Mouse (Mus musculus): ENCODE data around the gene Camta1.
A peak's percentile ranks its signal among the peaks of the same experiment; 100 is the strongest.

Gene Camta1

DNA sequence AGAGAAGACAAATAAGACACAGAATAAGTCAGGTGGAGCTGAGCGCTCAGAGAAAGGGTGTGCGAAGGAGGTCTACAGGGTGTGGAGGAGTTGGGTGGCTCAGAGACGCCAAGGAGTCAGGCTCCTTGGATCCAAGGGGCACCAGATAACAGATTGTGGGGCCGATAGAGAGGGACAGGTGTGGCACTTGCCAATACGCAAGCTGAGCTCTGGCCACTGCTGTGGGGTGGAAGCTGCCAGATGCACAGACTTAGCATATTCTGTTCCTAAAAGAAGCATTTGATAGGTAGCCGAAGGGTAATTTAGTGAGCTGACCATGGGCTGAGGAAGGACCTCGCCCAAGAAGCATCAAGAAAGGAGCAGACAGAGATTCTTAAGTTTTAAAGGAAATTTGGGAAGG is 177.1 kb downstream of the Camta1 start:
- no peak for ATAC-seq (ENCODE audit: low TSS enrichment)

DNA sequence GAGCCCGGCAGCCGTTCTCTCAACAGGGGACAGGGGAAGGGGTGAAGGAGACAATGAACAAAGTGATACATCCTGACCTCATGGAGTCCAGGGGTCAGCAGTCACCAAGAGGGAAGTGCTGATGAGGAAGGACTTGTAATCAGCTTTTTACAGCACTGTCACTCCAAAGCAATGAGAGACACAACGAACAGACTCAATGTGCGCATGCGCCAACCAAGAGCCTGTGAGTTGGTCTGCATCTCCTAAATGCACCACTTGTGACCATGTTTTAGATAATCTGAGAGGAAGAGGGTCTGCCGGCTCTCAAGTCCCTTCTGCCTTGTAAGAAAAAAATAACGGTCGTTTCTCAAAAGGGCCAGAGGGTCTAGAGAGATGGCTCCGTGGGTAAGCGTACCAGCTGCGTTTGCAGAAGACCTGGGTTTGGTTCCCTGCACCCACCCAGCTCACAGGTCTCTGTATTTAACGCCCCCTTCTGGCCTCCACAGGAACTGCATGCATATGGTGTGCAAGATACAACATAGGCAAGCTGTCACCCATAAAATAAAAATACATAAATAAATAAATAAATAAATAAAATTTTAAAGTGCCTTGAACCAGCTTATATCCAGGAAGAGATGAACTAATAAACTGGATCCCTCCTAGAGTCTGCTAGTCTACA is 178.7 kb downstream of the Camta1 start:
- no peak for ATAC-seq (ENCODE audit: low TSS enrichment)

DNA sequence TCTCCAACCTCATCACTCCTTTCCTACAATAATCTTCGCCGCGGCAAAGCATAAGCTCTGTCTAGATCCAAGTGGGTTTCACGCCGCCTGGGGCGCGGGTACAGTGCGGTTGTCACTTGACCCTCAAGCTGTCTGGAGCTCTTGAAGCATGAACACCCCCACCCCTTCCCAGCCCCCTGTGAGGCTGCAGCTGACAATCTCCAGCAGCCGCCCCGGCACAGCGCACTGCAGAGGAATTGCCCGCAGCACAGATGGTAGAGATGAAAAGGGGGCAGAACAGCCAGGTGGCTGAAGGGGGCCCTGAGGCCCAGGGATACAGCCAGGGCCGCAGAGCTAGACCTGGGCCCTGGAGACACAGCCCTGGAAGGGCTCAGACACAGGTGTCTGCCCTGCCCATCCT is 189.2 kb downstream of the Camta1 start:
- ATAC-seq (ENCODE audit: low TSS enrichment): no peak

DNA sequence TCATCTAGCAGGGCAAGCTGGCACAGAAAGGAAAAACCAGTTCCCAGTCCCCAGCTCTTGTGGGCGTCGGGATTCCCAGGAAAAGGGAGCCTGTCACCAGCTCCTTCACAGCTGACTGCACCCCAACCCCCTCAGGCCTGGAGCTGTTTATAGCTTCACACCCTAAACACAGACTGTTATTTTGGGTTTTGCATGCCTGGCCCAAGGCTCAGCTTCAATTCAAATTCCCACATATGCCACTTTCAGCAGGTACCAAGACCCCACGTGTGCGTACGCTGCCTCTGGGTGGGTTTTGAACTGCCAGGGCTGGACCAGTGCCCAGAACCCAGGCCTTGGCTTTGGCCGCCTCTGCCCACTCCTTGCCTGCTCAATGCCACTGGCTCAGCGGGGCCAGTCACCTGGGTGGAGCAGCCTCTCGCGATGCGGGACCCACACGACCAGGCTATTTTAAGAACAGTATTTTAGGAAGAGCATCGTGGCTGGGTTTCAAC is 195.2 kb downstream of the Camta1 start:
- peak; percentile 96 for ATAC-seq (ENCODE audit: low TSS enrichment)

DNA sequence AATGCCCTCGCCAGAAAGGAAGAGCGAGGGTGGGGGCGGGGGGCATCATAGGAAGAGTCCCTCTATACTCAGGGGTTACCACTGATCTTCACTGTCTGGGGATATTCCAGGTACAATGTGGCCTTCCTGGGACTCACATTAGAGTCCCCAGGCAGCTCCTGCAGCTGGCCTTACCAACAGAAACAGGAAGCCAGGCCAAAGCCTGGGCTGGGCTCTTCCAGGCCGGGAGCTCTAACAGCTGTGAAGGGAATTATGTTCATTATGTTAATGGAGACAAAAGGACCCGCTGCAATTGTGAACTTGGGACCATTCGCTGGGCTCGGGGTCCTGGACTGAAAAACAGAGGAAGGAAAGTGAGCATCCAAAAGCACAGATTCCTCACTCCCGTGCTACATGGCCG is 200.2 kb downstream of the Camta1 start:
- no peak for ATAC-seq (ENCODE audit: low TSS enrichment)

DNA sequence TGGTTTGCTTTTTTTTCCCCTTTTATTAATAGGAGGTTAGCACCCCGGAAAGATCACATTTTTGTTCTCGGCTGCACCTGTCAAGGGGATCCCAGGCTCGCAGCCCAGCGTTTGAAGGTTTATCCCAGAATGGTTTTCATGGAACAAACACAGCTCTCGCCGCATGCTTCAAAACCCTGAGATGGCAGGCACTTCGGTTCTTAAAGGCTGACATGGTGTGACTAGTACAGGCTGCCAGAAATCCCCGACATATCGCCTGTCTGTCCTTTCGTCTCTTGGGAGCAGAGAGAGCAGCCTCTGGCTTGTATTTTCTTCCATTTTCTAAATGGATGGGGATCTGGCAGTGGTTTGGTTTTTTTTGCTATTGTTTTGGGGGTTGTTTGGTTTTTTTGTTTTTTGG is 205.2 kb downstream of the Camta1 start:
- ATAC-seq (ENCODE audit: low TSS enrichment): no peak

DNA sequence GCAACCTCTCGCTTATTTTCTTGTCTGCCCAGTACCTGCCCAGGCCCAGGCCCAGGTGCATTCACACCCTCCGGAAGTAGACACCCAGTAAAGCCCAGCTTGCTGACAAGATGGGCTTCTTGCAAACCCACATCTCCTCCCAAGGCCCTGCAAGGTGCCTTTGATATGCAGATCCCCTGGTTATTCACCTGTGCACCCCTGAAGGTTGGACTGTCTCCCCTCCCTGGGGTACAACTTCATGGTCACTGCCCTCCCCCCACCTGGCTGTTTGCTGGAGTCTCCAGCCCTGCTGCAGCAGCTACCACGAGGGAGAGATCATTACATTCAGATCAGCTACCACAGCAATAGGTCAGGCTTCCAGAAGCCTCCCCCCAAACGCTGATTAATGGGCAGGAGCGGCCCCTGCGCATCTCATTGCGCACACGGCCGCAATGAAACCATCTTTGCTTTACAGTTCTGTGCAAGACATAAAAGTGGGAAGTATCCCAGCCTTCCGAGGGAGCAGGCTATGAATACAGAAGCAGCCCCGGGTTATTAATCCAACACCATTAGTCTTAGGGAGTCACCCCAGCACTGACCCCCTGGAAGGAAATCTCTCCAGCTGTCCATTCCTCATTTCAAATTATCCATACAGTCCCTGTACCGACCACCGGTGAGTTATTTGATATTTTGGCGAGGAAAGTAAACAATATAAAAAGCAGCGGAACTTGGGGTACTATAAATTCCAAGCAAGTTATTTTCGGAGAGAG is 205.9 kb downstream of the Camta1 start:
- ATAC-seq (ENCODE audit: low TSS enrichment): no peak

DNA sequence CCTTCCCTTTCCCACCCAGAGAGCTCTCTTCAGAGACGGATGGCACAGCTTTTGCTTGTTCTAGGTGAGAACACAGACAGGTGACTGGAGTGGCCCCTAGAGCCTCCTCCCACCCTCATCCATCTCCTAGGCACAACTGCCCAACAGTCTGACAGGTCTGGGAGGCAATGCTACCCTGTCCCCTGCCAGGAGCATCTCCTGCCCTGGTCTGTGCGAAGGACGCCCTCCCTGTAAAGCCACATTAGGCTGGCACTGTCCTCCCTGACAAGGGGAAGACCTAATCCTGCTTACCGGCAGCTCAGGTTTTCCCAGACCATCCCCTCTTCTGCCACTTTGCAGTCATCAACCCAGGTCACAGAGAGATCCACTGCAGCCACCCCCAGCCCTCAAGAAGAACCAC is 206.4 kb downstream of the Camta1 start:
- ATAC-seq (ENCODE audit: low TSS enrichment): no peak

DNA sequence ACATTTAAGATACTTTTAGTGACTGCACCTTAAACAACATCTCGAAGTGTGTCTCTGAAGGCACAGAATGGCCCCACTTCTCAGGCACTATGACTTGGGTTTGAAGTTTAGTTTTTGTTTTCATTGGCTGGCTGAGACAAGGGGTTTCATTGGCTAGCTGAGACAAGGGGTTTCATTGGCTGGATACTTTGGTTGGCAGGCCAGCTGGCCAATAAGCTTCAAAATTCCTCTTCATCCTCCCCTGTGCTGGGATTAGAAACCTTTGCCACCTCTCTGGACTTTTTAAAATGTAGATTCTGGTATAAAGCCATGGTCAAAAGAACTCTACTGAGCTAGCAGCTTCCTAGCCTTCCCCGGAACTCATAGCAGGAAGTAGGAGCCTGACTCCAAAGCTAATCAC is 219.3 kb downstream of the Camta1 start:
- ATAC-seq (ENCODE audit: low TSS enrichment): no peak

DNA sequence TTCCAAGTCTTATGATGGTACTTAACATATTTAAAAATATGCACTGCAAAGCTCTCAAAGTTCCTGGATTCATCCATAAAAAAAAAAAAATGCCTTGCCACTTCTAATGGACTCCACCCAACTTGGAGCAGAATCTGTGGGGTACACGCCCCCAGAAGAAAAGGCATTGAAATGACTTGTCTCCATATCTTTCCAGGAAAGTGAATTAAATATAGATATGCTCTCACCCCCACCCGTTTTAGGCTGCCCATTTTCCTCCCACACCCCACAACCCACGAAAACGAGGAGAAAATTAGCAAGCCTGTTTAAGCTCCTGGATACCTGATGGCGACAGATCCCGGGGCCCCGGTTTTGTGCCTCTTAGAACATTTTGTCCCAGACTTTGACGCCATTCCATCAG is 220.7 kb downstream of the Camta1 start:
- peak; percentile 46 for ATAC-seq (ENCODE audit: low TSS enrichment)

DNA sequence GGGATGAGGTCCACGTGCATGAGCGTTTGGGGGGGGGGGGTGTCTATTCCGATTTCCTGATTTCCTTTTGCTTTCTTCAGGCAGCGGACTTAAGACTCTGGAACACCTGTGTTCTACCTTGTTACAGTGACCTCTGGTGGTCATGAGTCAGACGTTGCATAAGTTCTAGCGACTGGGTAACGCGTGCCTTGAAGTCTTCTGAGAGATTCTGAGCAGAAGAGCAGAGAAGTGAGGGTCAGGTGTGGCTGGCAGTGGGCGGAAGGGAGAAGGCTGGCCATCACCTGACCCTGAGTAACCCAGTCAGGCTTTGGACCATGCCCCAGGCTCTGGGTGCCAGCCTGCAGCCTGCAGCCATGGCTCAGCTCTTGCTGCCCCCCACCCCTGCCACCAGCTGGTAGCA is 222.7 kb downstream of the Camta1 start:
- no peak for ATAC-seq (ENCODE audit: low TSS enrichment)

DNA sequence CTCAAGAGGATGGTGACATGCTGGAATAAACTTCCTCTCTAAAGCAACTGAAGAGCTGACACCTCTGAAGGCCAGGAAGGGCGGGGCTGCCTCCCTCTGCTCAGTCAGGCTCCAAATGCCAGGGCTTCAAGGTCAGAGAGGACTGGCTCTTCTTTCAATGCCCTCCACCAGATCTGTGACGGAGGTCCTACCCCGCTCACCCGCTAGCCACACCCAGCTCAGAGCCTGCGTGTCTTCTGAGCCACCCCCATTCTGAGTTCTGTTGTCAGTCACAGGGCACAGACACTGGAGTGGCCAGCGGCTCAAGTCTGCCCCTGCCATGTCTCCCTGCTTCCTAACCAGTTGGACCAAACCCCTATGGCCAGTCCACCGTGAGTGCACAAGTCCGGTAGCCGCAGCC is 224.3 kb downstream of the Camta1 start:
- no peak for ATAC-seq (ENCODE audit: low TSS enrichment)

DNA sequence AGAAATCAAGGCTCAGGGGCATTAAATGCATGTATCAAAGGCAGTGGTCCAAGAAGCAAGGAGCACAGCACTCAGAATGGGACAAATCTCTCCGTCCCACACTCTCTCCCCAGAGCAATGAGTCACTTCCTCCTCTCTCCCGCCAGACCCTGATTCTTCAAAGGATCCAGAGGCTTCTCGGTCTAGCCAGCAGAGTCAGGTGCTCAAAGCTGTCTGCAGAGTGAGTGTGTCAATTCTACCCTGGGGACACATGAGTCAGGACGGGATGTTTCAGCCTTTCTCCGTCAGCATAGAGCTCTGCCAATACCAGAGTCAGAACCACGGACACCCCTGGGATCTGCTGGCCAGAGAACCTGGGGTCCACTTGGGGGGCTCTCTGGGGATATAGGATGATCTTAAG is 226.9 kb downstream of the Camta1 start:
- ATAC-seq (ENCODE audit: low TSS enrichment): peak; percentile 27; the same call in 1 of the 2 replicates

DNA sequence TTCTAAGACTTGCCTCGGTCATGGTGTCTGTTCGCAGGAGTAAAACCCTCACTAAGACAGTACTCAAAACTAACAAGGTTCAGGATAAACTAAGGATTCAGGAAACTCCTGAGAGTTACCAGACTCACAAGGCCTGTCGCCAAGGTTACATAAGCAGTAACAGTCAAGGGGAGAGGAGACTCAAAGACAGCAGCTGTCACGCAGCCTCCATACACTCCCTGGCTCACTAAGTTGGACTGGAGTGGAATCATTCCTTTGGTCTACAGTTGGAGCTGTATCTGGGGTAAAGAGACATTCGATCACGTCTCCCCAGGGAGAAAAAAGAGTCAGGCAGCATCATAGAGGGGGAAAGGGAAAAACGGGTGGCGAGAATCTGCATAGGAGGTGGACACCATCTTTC is 227.9 kb downstream of the Camta1 start:
- ATAC-seq (ENCODE audit: low TSS enrichment): peak; percentile 53; the same call in 1 of the 2 replicates

DNA sequence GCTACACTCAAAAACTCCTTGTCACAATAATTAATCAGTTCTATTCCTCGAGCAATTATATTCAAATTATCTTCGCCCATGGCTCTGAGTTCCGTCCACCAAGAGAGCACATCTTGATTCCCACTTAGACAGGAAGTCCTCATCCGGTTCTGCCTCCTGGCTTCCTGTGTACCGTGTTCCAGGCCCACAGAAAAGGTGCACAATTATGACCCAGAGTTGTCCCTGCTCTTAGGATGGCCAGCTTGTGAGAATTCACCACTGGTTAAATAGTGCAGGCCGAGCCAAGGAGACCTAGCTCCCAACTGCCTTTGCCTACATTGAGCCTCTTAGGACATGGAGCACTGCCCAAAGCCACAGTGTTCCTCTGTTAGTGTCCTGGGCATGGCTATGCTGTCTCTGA is 229.4 kb downstream of the Camta1 start:
- ATAC-seq (ENCODE audit: low TSS enrichment): no peak

DNA sequence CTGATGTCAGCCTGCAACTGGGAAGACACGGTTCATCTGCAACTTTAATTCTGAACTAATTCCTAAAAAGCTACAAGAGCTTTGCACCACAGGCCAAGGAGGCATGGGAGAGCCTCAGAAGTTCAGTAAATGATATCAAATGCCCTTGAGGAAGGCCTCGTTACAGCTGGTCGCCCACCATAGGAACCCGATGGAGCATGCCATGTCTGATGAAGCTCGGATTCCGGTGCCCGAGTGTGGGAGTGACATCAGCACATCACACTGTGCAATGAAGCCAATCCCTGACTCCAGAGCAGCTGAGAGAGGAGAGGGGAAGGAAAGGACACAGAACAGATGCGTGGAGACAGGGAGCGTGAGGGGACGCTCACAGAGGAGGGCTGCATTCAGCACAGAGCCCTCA is 231.0 kb downstream of the Camta1 start:
- no peak for ATAC-seq (ENCODE audit: low TSS enrichment)

DNA sequence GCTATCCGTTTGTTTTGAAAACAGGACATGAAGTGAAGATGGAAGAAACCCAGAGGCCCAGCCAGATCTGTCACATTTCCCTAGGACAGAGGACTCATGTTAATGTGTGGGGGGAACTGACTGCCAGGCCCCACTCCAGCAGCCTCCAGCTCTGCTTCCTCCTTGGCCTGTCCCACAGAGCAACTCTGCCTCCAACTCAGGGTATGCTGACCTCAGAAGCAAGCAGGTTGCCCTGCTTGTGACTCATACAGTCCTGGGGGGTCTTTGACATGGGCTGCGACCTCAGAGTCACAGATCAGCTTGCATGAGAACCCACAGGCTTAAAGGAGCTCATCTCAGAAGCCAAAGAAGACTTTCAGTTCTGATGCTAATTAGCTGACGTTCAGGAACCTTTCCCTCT is 231.4 kb downstream of the Camta1 start:
- no peak for ATAC-seq (ENCODE audit: low TSS enrichment)

DNA sequence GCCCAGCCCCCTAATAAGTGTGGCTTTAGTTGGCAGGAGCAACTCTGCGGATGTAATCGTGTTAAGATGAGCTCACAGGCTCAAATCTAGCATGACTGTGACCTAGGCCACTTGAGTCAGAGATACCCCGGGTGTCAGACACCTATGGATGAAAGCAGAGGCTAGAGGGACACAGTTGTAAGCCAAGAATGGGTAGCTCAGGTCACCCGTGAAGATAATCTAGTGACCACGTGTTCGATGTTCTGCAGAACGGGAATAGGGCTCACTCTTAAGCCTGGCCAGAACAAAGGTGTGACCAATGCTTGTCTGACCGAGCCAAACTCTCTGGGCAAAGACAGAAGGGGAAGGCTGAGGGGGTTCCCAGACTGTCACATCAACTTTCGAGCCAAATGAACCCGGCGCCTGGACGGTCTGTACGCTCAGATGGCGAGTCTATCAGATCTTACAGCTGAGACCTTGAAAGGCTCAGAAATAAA is 242.1 kb downstream of the Camta1 start:
- ATAC-seq (ENCODE audit: low TSS enrichment): no peak

DNA sequence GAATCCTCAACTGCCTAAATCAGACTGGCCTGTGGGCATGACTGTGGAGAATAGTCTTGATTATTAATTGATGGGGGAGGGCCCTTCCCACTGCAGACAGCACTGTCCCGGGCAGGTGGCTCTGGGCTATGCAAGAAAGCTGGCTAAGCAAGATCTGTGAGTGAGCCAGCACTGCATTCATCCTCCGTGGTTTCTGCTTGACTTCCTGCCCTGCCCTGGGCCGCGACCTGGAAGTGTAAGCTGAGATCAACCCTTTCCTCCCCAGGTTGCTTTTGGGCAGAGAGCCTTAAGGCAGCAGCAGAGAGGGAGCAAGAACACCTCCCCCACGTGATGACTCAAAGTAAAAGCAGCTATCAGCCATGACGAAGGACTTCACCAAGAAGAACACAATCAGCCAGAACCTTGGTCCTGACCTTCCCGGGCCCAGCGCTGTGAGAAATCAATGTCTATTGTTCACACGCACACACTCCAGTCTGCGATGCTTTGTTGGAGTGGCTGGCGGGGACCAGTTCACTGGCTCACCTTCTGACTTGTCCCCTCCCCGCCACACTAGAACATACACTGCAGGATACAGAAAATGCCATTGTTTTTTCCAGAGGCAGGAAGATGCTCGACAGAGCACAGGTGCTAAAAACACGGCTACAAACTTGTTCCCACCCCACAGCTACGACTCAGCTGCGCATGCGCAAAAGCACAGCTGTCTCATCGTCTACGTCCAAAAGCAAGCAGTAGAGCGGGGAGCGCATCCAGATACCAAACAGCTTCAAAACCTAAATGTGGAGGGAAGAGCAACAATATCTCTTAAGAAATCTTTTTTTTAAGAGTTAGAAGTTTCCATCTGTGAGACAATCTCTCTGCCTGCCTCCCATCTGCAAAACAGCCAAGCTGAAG is 243.0 kb downstream of the Camta1 start:
- ATAC-seq (ENCODE audit: low TSS enrichment): 0 out of 2 replicates have a peak, but pooled peaks have one; percentile 38

DNA sequence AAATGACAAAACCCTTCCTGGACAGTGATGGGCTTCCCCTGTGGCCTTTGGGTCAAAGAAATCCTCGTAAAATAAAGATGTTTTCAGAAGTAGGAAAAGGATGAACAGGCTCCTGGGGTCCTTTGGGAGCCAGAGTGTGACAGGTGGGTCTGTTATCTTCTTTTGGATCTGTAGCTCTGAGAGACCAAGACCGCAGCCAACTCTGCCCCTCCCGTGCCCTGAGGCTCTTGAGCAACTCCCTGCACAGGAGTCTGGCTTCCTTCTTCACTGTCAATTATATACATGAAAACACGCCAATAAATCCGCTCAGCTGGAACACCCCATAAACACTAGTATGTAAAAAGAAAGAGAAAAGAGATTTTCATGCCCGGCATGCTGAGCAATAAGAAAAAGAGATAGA is 250.1 kb downstream of the Camta1 start:
- ATAC-seq (ENCODE audit: low TSS enrichment): no peak

DNA sequence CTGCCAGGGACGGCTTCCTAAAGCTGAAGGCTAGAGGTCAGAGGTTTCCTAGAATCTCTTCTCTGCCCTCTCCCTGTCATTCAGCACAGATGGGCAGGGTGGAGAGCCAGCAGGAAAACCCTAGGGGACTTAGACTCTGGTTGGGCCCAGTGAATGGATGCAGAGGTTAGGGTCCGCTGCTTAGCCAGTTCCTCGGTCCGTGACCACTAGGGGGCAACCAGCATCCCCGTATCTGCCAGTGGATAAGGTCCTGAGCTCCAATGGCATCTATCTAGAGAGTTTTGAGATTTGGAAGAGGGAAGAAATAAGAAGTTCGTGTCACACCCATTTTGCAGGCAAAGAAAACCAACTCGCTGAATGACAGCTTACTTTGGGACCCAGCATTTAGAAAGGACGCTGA is 251.4 kb downstream of the Camta1 start:
- no peak; the same call in 1 of the 2 replicates for ATAC-seq (ENCODE audit: low TSS enrichment)

DNA sequence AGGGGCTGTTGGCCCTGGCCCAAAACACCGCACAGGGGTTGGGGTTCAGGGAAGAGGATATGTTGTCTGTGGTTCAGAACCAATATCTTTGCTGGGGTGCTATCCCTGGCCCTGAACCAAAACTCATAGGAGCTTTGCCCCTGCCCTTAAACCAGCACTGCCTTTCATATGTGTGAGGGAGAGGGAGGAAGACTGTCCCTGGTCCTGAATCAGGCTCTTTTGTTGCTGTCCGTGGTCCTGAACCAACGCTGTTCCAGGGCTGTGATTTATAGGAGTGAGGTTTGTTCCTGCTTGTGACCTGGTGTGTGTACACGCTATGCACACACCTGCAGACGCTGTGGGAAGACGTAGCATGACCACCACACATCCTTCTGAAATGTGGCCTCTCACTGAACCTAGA is 256.8 kb downstream of the Camta1 start:
- ATAC-seq (ENCODE audit: low TSS enrichment): no peak

Data from frontal cortex, adult (tissue).